Mouse (Mus musculus) MEL (cell line): ENCODE data around the gene Gm10663. TPM values are rescaled to one million over a fixed set of nuclear protein-coding genes. Genes with fewer than 3 reads are reported as not detected.

Source experiments
- DNase-seq: peaks from one replicate; pipeline ENCODE4 v3.0.0; 2011; ENCODE audit warnings: low read depth, low spot score
- H3K27ac ChIP-seq: 2 replicates; pipeline ENCODE4 v1.5.1; 2012; ENCODE audit warnings: low read depth, mild to moderate bottlenecking, control low read depth, low read length, moderate library complexity; ENCODE audit not compliant: control insufficient read depth
- H3K27me3 ChIP-seq, 2 experiments: fragments of 150-350 bp in 1 of 2; sonication (generic) in 1 of 2; 2 replicates each; pipeline ENCODE4 v1.6.1; 2012; ENCODE audit warnings: low read length in 2 of 2, mild to moderate bottlenecking in 2 of 2, improper control_type of control experiment in 1 of 2, moderate library complexity in 1 of 2; ENCODE audit not compliant: insufficient read depth in 2 of 2, control insufficient read depth in 1 of 2
- H3K36me3 ChIP-seq, 2 experiments: 2 replicates each; pipeline ENCODE4 v1.6.1; 2012 to 2014; ENCODE audit warnings: low read length in 2 of 2, improper control_type of control experiment in 1 of 2, inconsistent platforms in 1 of 2, mild to moderate bottlenecking in 1 of 2; ENCODE audit not compliant: insufficient read depth in 2 of 2, control insufficient read depth in 1 of 2
- H3K4me1 ChIP-seq, 2 experiments: fragments of 150-350 bp in 1 of 2; sonication (generic) in 1 of 2; 2 replicates each; pipeline ENCODE4 v1.6.1; 2012; ENCODE audit warnings: low read length in 2 of 2, improper control_type of control experiment in 1 of 2, mild to moderate bottlenecking in 1 of 2; ENCODE audit not compliant: insufficient read depth in 2 of 2, control insufficient read depth in 1 of 2
- H3K4me3 ChIP-seq, 2 experiments: fragments of 150-350 bp in 1 of 2; sonication (generic) in 1 of 2; 2 replicates each; pipeline ENCODE4 v1.5.1; 2012; ENCODE audit warnings: low read depth in 2 of 2, low read length in 2 of 2, mild to moderate bottlenecking in 2 of 2, moderate library complexity in 2 of 2, control low read depth in 1 of 2, improper control_type of control experiment in 1 of 2; ENCODE audit not compliant: control insufficient read depth in 1 of 2, insufficient read depth in 1 of 2
- H3K79me2 ChIP-seq: 2 replicates; pipeline ENCODE4 v1.6.1; 2012; ENCODE audit warnings: mild to moderate bottlenecking, low read length, moderate library complexity; ENCODE audit not compliant: control insufficient read depth, poor library complexity, insufficient read depth
- H3K9ac ChIP-seq: 2 replicates; pipeline ENCODE4 v1.6.1; 2012; ENCODE audit warnings: low read depth, mild to moderate bottlenecking, control low read depth, low read length, moderate library complexity; ENCODE audit not compliant: control insufficient read depth, poor library complexity, severe bottlenecking
- H3K9me3 ChIP-seq: fragments of 150-350 bp; sonication (generic); replicated peaks from 2 replicates; pipeline ENCODE4 v1.6.1; 2012; ENCODE audit warnings: mild to moderate bottlenecking, low read length, improper control_type of control experiment, moderate library complexity; ENCODE audit not compliant: insufficient read depth
- BHLHE40 ChIP-seq: IDR thresholded peaks from 2 replicates; pipeline ENCODE4 v1.6.1; 2012; ENCODE audit warnings: low read depth, mild to moderate bottlenecking, inconsistent platforms, low read length, improper control_type of control experiment, borderline replicate concordance
- CHD1 ChIP-seq: IDR thresholded peaks from 2 replicates; pipeline ENCODE4 v1.6.1; 2012; ENCODE audit warnings: low read depth, mild to moderate bottlenecking, inconsistent platforms, low read length, improper control_type of control experiment
- CTCF ChIP-seq, 3 experiments: IDR thresholded peaks in 2 of 3; conservative IDR thresholded peaks in 1 of 3; 2 replicates each; pipeline ENCODE4 v1.5.1; 2011 to 2012; ENCODE audit warnings: low read length in 3 of 3, low read depth in 2 of 3, mild to moderate bottlenecking in 2 of 3, improper control_type of control experiment in 1 of 3, inconsistent platforms in 1 of 3, mixed read lengths in 1 of 3, moderate library complexity in 1 of 3; ENCODE audit not compliant: control insufficient read depth in 1 of 3, insufficient read depth in 1 of 3, poor library complexity in 1 of 3, severe bottlenecking in 1 of 3
- E2F4 ChIP-seq: IDR thresholded peaks from 2 replicates; pipeline ENCODE4 v1.6.1; 2011; ENCODE audit warnings: low read depth, low read length, improper control_type of control experiment, borderline replicate concordance
- ETS1 ChIP-seq: IDR thresholded peaks from 2 replicates; pipeline ENCODE4 v1.6.1; 2012; ENCODE audit warnings: low read depth, mild to moderate bottlenecking, inconsistent platforms, low read length, improper control_type of control experiment, moderate library complexity
- GABPA ChIP-seq: IDR thresholded peaks from 2 replicates; pipeline ENCODE4 v1.6.1; 2012; ENCODE audit warnings: low read depth, mild to moderate bottlenecking, inconsistent platforms, low read length, improper control_type of control experiment, moderate library complexity
- GATA1 ChIP-seq: IDR thresholded peaks from 2 replicates; pipeline ENCODE4 v1.6.1; 2011; ENCODE audit warnings: low read depth, low read length, improper control_type of control experiment
- JUND ChIP-seq: IDR thresholded peaks from 2 replicates; pipeline ENCODE4 v1.6.1; 2011; ENCODE audit warnings: low read depth, mild to moderate bottlenecking, improper control_type of control experiment, low read length
- MAZ ChIP-seq: IDR thresholded peaks from 2 replicates; pipeline ENCODE4 v1.6.1; 2012; ENCODE audit warnings: low read depth, mild to moderate bottlenecking, inconsistent platforms, low read length, improper control_type of control experiment
- POLR2A ChIP-seq, 2 experiments: IDR thresholded peaks; 2 replicates each; pipeline ENCODE4 v1.6.1; 2011 to 2012; ENCODE audit warnings: low read length in 2 of 2, mild to moderate bottlenecking in 2 of 2, control low read depth in 1 of 2, improper control_type of control experiment in 1 of 2, low read depth in 1 of 2, moderate library complexity in 1 of 2; ENCODE audit not compliant: control insufficient read depth in 1 of 2, insufficient read depth in 1 of 2, poor library complexity in 1 of 2
- RAD21 ChIP-seq: IDR thresholded peaks from 2 replicates; pipeline ENCODE4 v1.6.1; 2011; ENCODE audit warnings: mild to moderate bottlenecking, low read depth, low read length, improper control_type of control experiment
- RCOR1 ChIP-seq: IDR thresholded peaks from 2 replicates; pipeline ENCODE4 v1.6.1; 2012; ENCODE audit warnings: low read depth, mild to moderate bottlenecking, inconsistent platforms, low read length, improper control_type of control experiment
- SIN3A ChIP-seq: IDR thresholded peaks from 2 replicates; pipeline ENCODE4 v1.6.1; 2012; ENCODE audit warnings: low read length, improper control_type of control experiment, inconsistent platforms
- SMC3 ChIP-seq: IDR thresholded peaks from 2 replicates; pipeline ENCODE4 v1.6.1; 2011; ENCODE audit warnings: low read depth, low read length, improper control_type of control experiment
- UBTF ChIP-seq: IDR thresholded peaks from 2 replicates; pipeline ENCODE4 v1.6.1; 2012; ENCODE audit warnings: low read depth, mild to moderate bottlenecking, inconsistent platforms, low read length, improper control_type of control experiment, moderate library complexity, borderline replicate concordance; ENCODE audit not compliant: insufficient read depth
- USF1 ChIP-seq: IDR thresholded peaks from 2 replicates; pipeline ENCODE4 v1.6.1; 2014; ENCODE audit warnings: low read depth, mild to moderate bottlenecking, inconsistent platforms, low read length, improper control_type of control experiment, moderate library complexity
- ZNF384 ChIP-seq: IDR thresholded peaks from 2 replicates; pipeline ENCODE4 v1.6.1; 2012; ENCODE audit warnings: low read depth, mild to moderate bottlenecking, inconsistent platforms, low read length, improper control_type of control experiment
- polyA plus RNA-seq, 2 experiments: library from polyadenylated mRNA; stranded (reverse) in 1 of 2; unstranded in 1 of 2; fragments of >175 nt in 1 of 2; fragments of >200 nt in 1 of 2; gene quantifications; 2 replicates each; pipeline versions ENCODE4 v1.2.1 to v1.2.4; 2012; ENCODE audit warnings: low replicate concordance in 2 of 2, low read depth in 1 of 2; ENCODE audit not compliant: insufficient read length in 2 of 2, insufficient read depth in 1 of 2, missing spikeins in 1 of 2
- total RNA-seq: library from RNA; depleted of rRNA; stranded (reverse); fragments of 300-350 nt; gene quantifications from 2 replicates; pipeline ENCODE4 v1.2.3, GENCODE M21; 2012

The Gm10663 gene
- total and polyA plus RNA-seq, 3 experiments, result not detected

DNA sequence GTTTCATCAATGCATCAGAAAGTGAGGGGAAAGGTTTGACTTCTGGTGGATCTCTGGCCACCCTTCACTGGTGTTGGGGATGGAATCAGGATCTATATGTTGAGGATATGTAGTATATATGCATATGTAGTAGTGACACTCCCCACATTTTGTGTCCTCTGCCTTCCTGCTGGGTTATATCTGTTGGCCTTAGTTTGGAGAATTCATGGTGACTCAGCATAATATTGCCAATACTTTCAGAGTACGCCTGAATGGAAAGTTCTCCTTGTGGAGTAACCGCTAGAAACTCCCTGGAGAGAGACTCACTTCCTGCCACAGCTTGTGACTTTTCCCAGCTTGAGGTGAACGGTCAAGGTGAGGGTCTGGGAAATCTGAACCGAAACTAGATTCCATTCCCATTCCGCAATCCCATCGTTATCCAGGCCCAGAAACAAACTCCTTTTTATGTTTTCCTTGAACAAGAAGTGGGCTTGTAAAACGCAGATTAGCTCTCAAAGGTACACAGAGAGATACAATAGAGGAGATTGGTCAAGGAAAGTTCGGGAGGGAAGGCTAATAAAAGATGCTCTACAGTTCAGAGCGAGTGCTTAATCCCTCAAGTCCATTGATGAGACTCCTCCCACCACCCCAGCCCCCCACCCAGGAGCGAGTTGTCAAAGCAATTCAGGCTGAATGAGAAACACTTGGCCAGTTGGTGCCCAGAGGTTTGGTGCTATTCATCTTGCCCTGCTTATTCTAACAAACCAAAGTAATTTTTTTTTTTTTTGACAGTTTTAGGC lies 7.0 kb upstream of the Gm10663 start:
- DNase-seq, result no peak
- Histone ChIP-seq H3K9ac (no peak overlapping the region), H3K27me3 (no peaks in the 10 kb centered on the region), H3K9me3 (no peaks in the 10 kb centered on the region), H3K4me3 (no peak overlapping the region), H3K27ac (no peak overlapping the region), H3K4me1 (no peaks in the 10 kb centered on the region), H3K36me3 (no peaks in the 10 kb centered on the region), H3K79me2 (no peaks in the 10 kb centered on the region)
- no peak for TF ChIP-seq CHD1
- TF ChIP-seq GATA1, result no peak
- no peak for TF ChIP-seq CTCF (IDR thresholded peaks at IDR 0.05 in 2 of 3, conservative IDR thresholded peaks at IDR 0.05 in 1 of 3; ENCODE audit: control insufficient read depth in 1 of 3, insufficient read depth in 1 of 3, low read depth in 2 of 3, low read length in 3 of 3, poor library complexity in 1 of 3, severe bottlenecking in 1 of 3)
- no peak for TF ChIP-seq ZNF384
- TF ChIP-seq UBTF, result no peak
- TF ChIP-seq MAZ, result no peak
- no peak for TF ChIP-seq JUND
- TF ChIP-seq SIN3A, result no peak
- no peak for TF ChIP-seq BHLHE40
- no peak for TF ChIP-seq USF1
- no peak for TF ChIP-seq E2F4

DNA sequence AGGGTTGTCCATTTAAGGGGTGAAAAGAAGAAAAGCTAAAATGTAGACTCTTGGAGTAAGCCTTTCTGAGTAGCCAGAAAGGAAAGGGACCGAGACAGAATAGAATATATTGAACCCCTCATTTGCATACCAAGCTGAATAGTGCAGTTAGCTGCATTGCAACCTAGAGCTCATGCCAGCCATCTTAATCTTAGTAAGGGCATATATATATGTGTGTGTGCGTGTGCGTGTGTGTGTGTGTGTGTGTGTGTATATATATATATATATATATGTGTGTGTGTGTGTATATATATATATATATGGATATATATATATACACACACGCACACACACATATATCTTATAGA lies 6.4 kb upstream of the Gm10663 start:
- Histone ChIP-seq H3K9me3 (no peaks in the 10 kb centered on the region), H3K36me3 (no peaks in the 10 kb centered on the region), H3K27ac (no peak overlapping the region), H3K4me1 (no peaks in the 10 kb centered on the region), H3K4me3 (no peak overlapping the region), H3K9ac (no peak overlapping the region), H3K79me2 (no peaks in the 10 kb centered on the region), H3K27me3 (no peaks in the 10 kb centered on the region)
- no peak for DNase-seq
- TF ChIP-seq SMC3, result no peak

DNA sequence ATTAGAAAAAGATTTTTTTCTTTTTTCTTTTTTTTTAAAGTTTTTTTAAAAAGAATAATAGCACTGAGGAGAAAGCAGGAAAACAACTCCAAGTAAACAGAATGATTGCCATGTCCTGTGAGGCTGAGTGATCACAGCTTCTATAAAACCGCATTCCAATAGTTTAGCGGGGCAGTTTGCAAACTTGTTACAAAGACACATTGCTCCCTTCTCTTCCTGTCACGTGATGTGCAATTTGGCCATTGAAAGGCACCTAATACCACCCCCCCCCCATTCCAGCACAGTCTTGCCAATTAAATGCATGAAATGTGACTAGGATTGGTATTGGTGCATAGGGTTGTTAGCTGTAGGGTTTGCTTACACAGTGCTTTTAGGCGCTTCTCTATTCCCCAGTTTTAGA lies 3.8 kb upstream of the Gm10663 start:
- TF ChIP-seq GABPA, result no peak
- TF ChIP-seq RAD21, result no peak
- no peak for TF ChIP-seq ZNF384
- no peak for TF ChIP-seq POLR2A (IDR thresholded peaks at IDR 0.05; ENCODE audit: control insufficient read depth in 1 of 2, insufficient read depth in 1 of 2, low read depth in 1 of 2, low read length in 2 of 2, poor library complexity in 1 of 2)
- TF ChIP-seq E2F4, result no peak
- no peak for TF ChIP-seq RCOR1
- TF ChIP-seq ETS1, result no peak
- Histone ChIP-seq H3K36me3 (no peaks in the 10 kb centered on the region), H3K4me3 (no peak overlapping the region), H3K9ac (no peak overlapping the region), H3K79me2 (no peaks in the 10 kb centered on the region), H3K9me3 (no peaks in the 10 kb centered on the region), H3K4me1 (no peaks in the 10 kb centered on the region), H3K27me3 (no peaks in the 10 kb centered on the region), H3K27ac (no peak overlapping the region)
- DNase-seq, result no peak
